Mouse (Mus musculus): Measurements from ENCODE around the gene Gas2l2. TPM values are rescaled to one million over a fixed set of nuclear protein-coding genes. Genes with fewer than 3 reads are reported as not detected.

The Gas2l2 gene
- polyA plus RNA-seq, 1 experiment from 2014 or later: 0.23 TPM

DNA sequence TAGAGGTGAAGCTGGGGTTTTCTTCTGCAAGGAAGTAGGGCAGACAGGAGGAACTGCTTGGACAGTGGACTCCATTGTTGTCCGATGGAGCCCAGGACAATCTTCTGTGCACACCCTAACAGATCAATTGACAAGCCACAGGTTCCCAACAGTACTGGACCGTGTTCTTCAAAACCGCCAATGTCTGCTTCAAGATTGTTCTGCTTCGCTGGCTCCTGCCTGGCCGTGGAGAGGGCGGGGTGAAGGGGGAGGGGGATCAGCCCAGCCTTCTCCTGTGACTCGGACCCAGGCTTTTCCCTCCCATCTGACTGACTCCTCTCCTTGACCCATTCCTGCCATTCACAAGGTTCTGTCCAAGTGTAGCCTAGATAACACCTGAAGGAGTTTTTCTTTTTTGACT, 28.0 kb upstream of the Gas2l2 start:
- Histone ChIP-seq H3K4me2 (replicated peaks) (no peak overlapping the region), H3K36me3 (no peaks in the 10 kb centered on the region), H3K9me3 (no peaks in the 10 kb centered on the region), H3K9ac (replicated peaks) (no peak overlapping the region), H3K4me3 (replicated peaks) (no peak overlapping the region), H3K27me3 (peaks cover 30% of the 10 kb centered on the region), H3K4me1 (replicated peaks) (peaks cover 20% of the 10 kb centered on the region), H3K27ac (no peak overlapping the region)
- WGBS: 19% methylated on average over 7 of the region's 7 CpGs
- no peak for ATAC-seq

- Histone ChIP-seq H3K9ac (replicated peaks) (no peak overlapping the region), H3K4me3 (replicated peaks) (no peak overlapping the region), H3K27me3 (peaks cover 14% of the 10 kb centered on the region), H3K4me1 (replicated peaks) (peaks cover 13% of the 10 kb centered on the region), H3K4me2 (replicated peaks) (no peak overlapping the region), H3K9me3 (no peaks in the 10 kb centered on the region), H3K36me3 (no peaks in the 10 kb centered on the region), H3K27ac (no peak overlapping the region)
- 69% methylated on average over 3 of the region's 3 CpGs for WGBS
- no peak for ATAC-seq
Observed at GRCm38 (mm10) chr11:83455608-83456007, 26.4 kb upstream of the Gas2l2 start.

DNA sequence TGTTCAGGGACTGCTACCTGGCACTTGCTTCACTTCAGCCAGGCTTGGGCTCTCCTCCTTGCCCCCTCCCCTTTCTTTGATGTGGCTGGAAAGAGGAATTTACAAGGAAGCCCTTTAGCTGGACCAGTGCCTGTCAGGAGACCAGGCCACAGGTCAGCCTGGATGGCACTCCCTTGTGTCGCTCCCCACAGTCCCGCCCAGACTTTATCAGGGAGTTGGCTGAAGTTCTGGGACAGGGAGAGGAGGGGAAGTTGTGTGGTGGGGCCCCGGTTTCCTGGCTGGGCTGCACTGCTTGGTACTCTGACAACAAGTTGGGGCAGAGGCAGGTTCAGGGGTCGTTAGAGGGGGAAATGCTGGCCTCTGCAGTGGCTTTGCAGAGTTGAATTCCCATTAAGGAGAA, 25.3 kb upstream of the Gas2l2 start:
- Histone ChIP-seq H3K36me3 (no peaks in the 10 kb centered on the region), H3K27me3 (0 out of 2 replicates have a peak, but pooled peaks cover 6% of the 10 kb centered on the region)

GRCm38 (mm10) chr11:83451281-83451680, 22.0 kb upstream of the Gas2l2 start:
- ATAC-seq: no peak
- H3K9ac ChIP-seq (replicated peaks): no peak overlapping the region
- no peaks in the 10 kb centered on the region for H3K36me3 ChIP-seq
- peaks cover 15% of the 10 kb centered on the region for H3K27me3 ChIP-seq
- H3K9me3 ChIP-seq: no peaks in the 10 kb centered on the region
- H3K4me1 ChIP-seq (replicated peaks): peaks cover 17% of the 10 kb centered on the region
- no peak overlapping the region for H3K4me3 ChIP-seq (replicated peaks)
- 93% methylated on average over 10 of the region's 10 CpGs for WGBS
- no peak overlapping the region for H3K27ac ChIP-seq
- no peak overlapping the region for H3K4me2 ChIP-seq (replicated peaks)

More for the DNA sequence above, 25.3 kb upstream of the Gas2l2 start:
- Histone ChIP-seq H3K9me3 (no peaks in the 10 kb centered on the region), H3K4me3 (replicated peaks) (no peak overlapping the region), H3K4me1 (replicated peaks) (peaks cover 14% of the 10 kb centered on the region), H3K27ac (no peak overlapping the region), H3K9ac (replicated peaks) (no peak overlapping the region), H3K4me2 (replicated peaks) (no peak overlapping the region)
- WGBS: 43% methylated on average over 4 of the region's 4 CpGs
- no peak for ATAC-seq

DNA sequence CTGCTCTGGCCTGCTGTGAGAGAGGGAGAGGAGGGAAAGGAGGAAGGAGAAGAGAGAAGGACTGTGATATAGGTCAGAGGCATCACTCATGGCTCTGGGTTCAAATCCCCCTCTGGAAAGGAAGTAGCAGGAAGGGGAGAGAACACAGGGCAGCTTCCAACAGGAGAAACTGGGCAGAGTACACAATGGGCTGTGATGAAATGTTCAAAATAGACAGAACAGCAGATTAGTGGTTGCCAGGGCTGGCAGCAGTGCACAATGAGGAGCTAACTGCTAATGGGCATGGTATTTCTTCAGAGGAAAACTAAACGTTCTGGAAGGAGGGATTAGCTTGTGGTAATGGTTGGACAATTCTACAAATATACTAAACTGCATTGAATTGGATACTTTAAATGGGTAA, 21.3 kb upstream of the Gas2l2 start:
- ATAC-seq: no peak
- Histone ChIP-seq H3K27ac (no peak overlapping the region), H3K4me2 (replicated peaks) (no peak overlapping the region), H3K27me3 (peaks cover 22% of the 10 kb centered on the region), H3K4me3 (replicated peaks) (no peak overlapping the region), H3K9ac (replicated peaks) (no peak overlapping the region), H3K4me1 (replicated peaks) (peaks cover 17% of the 10 kb centered on the region), H3K36me3 (no peaks in the 10 kb centered on the region), H3K9me3 (no peaks in the 10 kb centered on the region)
- 18% methylated on average over 1 of the region's 1 CpGs for WGBS

- no peak overlapping the region for H3K4me2 ChIP-seq (replicated peaks)
- no peak overlapping the region for H3K4me3 ChIP-seq (replicated peaks)
- H3K9ac ChIP-seq (replicated peaks): no peak overlapping the region
- H3K27me3 ChIP-seq: peaks cover 30% of the 10 kb centered on the region
- ATAC-seq: no peak
- H3K36me3 ChIP-seq: no peaks in the 10 kb centered on the region
- 70% methylated on average over 4 of the region's 4 CpGs for WGBS
- H3K27ac ChIP-seq: no peak overlapping the region
- no peaks in the 10 kb centered on the region for H3K9me3 ChIP-seq
- H3K4me1 ChIP-seq (replicated peaks): peaks cover 22% of the 10 kb centered on the region
Observed at GRCm38 (mm10) chr11:83449298-83449697, 20.0 kb upstream of the Gas2l2 start.

DNA sequence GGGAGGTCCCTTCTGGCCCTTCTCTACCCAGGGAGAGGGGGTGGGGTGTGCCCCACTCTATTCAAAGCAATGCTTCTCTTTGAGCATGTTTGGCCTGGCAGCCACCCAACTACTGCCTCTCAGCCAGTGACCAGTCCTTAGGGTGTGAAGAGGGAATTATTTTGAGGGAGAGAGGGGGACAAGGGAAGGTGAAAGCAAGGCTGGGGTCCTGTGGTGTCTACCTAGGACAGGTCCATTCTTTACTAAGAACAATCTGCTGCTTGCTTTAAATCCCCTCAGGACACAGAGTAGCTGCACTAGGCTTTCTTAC, 19.6 kb upstream of the Gas2l2 start:
- no peak for ATAC-seq
- H3K36me3 ChIP-seq: no peaks in the 10 kb centered on the region
- no peaks in the 10 kb centered on the region for H3K9me3 ChIP-seq
- H3K4me1 ChIP-seq (replicated peaks): peaks cover 22% of the 10 kb centered on the region
- no peak overlapping the region for H3K27ac ChIP-seq
- H3K4me2 ChIP-seq (replicated peaks): no peak overlapping the region
- no peak overlapping the region for H3K9ac ChIP-seq (replicated peaks)
- H3K27me3 ChIP-seq: peaks cover 33% of the 10 kb centered on the region
- H3K4me3 ChIP-seq (replicated peaks): no peak overlapping the region

DNA sequence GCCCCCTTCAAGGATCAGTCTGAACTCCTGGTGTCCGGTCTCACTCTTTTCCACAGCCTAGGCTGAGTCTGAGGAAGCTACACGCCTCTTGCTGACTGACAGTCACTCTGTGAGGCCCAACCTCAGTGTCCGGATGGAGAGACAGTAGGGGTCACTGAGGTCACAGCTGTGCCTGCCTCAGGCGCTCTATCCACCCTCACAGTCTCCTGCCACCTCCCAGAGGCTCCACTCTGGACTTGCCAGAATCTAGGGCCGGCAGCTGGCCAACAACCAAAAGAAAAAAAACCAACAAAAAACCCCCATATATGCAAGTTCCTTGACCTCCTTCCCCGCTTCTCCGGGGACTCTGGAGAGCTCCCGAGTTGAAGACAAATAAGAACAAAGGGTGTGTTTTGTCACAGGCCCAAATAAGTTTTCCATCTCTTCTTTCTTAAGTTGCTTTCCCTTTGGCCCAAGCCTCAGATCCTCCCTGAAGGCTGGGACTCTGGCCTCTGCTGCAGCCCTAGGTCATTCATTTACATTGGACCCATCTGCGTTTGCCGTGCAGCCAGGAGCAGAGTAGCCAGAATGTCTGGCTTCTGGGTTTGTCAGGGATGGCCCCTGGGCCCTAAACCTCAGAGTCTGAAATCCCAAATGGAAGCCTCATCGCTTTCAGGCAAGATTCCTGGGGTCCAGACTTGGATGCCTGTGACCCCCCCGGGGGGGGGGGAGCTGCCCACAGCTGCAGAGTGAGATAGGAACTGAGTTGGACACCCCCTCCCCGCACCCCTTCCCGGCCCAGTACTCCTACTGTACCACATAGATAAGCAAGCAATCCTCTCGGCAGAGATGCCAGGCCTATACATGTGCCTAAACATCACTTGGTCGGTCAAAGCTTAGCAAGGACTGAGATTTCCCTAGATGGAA, 19.0 kb upstream of the Gas2l2 start:
- WGBS: 47% methylated on average over 16 of the region's 16 CpGs
- Histone ChIP-seq H3K36me3 (no peaks in the 10 kb centered on the region), H3K4me1 (replicated peaks) (peaks cover 22% of the 10 kb centered on the region), H3K4me2 (replicated peaks) (no peak overlapping the region), H3K4me3 (replicated peaks) (no peak overlapping the region), H3K27ac (no peak overlapping the region), H3K9me3 (no peaks in the 10 kb centered on the region), H3K27me3 (peaks cover 39% of the 10 kb centered on the region), H3K9ac (replicated peaks) (no peak overlapping the region)
- ATAC-seq: 0 out of 2 replicates have a peak, but pooled peaks have one; percentile 24

- no peaks in the 10 kb centered on the region for H3K9me3 ChIP-seq
Observed at GRCm38 (mm10) chr11:83447612-83448011, 18.4 kb upstream of the Gas2l2 start.

DNA sequence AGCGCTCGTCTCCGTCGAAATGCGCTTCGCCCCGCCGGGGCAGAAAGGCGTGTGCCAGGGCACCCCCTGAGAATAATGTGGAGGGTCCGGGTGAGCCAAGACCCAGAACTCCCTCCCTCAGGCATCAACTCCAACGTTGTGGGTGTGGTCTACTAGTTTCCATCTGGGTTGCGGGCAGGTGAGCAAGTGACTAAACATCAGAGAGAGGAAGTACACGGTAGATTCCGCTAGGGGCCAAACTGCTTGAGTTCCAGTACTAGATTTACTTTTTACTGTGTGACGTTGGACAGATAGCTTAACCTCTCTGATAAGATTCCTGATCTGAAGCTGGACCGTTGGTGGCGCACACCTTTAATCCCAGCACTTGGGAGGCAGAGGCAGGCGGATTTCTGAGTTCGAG, 15.7 kb upstream of the Gas2l2 start:
- no peak overlapping the region for H3K27ac ChIP-seq
- H3K36me3 ChIP-seq: no peaks in the 10 kb centered on the region
- peaks cover 63% of the 10 kb centered on the region for H3K27me3 ChIP-seq
- peak overlapping the region; percentile 31 for H3K4me2 ChIP-seq (replicated peaks)
- no peak for ATAC-seq
- 0 out of 2 replicates have a peak overlapping the region, but pooled peaks have one; percentile 7 for H3K4me3 ChIP-seq (replicated peaks)
- WGBS: 27% methylated on average over 19 of the region's 19 CpGs
- no peaks in the 10 kb centered on the region for H3K9me3 ChIP-seq
- H3K4me1 ChIP-seq (replicated peaks): peaks cover 32% of the 10 kb centered on the region
- no peak overlapping the region for H3K9ac ChIP-seq (replicated peaks)

More at GRCm38 (mm10) chr11:83447612-83448011, 18.4 kb upstream of the Gas2l2 start:
- H3K4me2 ChIP-seq (replicated peaks): no peak overlapping the region
- ATAC-seq: no peak
- H3K36me3 ChIP-seq: no peaks in the 10 kb centered on the region
- 76% methylated on average over 10 of the region's 10 CpGs for WGBS
- 0 out of 2 replicates have a peak overlapping the region, but pooled peaks have one; percentile 7 for H3K9ac ChIP-seq (replicated peaks)
- peaks cover 25% of the 10 kb centered on the region for H3K4me1 ChIP-seq (replicated peaks)
- no peak overlapping the region for H3K4me3 ChIP-seq (replicated peaks)
- H3K27ac ChIP-seq: no peak overlapping the region
- peaks cover 45% of the 10 kb centered on the region for H3K27me3 ChIP-seq

- 12% methylated on average over 7 of the region's 7 CpGs for WGBS
- no peaks in the 10 kb centered on the region for H3K9me3 ChIP-seq
- H3K27me3 ChIP-seq: peaks cover 68% of the 10 kb centered on the region
- ATAC-seq: no peak
- no peak overlapping the region for H3K4me2 ChIP-seq (replicated peaks)
- no peak overlapping the region for H3K9ac ChIP-seq (replicated peaks)
- no peak overlapping the region for H3K27ac ChIP-seq
- H3K4me3 ChIP-seq (replicated peaks): no peak overlapping the region
- peaks cover 24% of the 10 kb centered on the region for H3K4me1 ChIP-seq (replicated peaks)
- no peaks in the 10 kb centered on the region for H3K36me3 ChIP-seq
Observed at GRCm38 (mm10) chr11:83443824-83444223, 14.6 kb upstream of the Gas2l2 start.

GRCm38 (mm10) chr11:83442596-83443267, 13.5 kb upstream of the Gas2l2 start:
- peaks cover 16% of the 10 kb centered on the region for H3K4me1 ChIP-seq (replicated peaks)
- WGBS: 15% methylated on average over 29 of the region's 29 CpGs
- peak; percentile 18; the same call in 1 of the 2 replicates for ATAC-seq
- no peak overlapping the region for H3K27ac ChIP-seq
- no peaks in the 10 kb centered on the region for H3K9me3 ChIP-seq
- H3K4me2 ChIP-seq (replicated peaks): peak overlapping the region; percentile 46
- H3K4me3 ChIP-seq (replicated peaks): peak overlapping the region; percentile 22
- no peaks in the 10 kb centered on the region for H3K36me3 ChIP-seq
- H3K9ac ChIP-seq (replicated peaks): no peak overlapping the region
- H3K27me3 ChIP-seq: peaks cover 71% of the 10 kb centered on the region

Data from midbrain, embryonic 13.5 days (tissue).